Mouse (Mus musculus): Measurements from ENCODE around the gene Ect2. TPM values are rescaled to one million over a fixed set of nuclear protein-coding genes. Genes with fewer than 3 reads are reported as not detected.

The Ect2 gene
- polyA plus RNA-seq, 1 experiment from 2014 or later: 33.1 TPM

DNA sequence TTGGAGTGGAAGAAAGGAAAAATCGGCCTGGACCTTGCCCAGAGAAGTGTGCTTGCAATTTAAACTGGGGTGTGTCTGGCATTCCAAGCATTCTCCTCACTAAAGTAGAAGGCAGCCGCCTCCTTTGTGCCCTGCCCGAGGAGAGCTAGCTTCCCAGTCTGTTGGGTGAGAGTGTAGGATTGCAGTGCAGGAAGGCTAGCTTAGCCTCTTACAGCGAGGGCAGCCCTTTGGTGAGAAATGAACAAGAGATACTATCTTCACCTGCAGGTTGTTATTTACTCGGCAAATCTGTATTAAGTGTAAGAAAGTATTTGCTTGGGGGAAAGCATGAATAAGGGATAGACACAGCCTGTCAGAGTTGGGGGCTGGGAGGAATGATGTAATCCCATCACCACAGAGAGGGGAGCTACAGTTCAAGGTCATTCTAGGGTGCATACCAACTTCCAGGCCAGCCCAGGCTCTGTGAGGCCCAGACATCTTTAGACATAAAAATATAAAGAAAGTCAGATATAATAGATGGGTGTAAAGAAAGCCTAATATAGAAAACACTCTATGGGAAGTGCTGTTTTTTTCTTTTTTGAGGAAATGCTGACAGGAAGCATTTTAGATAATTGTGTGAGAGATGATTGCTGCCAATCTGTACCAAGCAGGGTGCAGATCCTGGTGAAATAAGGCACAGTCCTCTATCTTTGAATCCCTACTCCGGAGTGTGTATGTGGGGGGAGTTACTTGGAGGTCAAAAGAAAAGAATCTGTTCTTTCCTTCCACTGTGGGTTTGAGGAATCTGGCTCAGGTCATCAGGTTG, 1.6 kb upstream of the Ect2 start:
- H3K27ac ChIP-seq: no peak overlapping the region
- peaks cover 28% of the 10 kb centered on the region for H3K4me1 ChIP-seq (replicated peaks)
- H3K4me3 ChIP-seq (replicated peaks): no peak overlapping the region
- H3K27me3 ChIP-seq: no peaks in the 10 kb centered on the region
- H3K9me3 ChIP-seq: no peaks in the 10 kb centered on the region
- WGBS: 18% methylated on average over 6 of the region's 6 CpGs
- no peak for ATAC-seq
- no peak overlapping the region; the same call in 1 of the 2 replicates for H3K9ac ChIP-seq (replicated peaks)
- no peak overlapping the region; the same call in 1 of the 2 replicates for H3K4me2 ChIP-seq (replicated peaks)
- H3K36me3 ChIP-seq: no peaks in the 10 kb centered on the region

DNA sequence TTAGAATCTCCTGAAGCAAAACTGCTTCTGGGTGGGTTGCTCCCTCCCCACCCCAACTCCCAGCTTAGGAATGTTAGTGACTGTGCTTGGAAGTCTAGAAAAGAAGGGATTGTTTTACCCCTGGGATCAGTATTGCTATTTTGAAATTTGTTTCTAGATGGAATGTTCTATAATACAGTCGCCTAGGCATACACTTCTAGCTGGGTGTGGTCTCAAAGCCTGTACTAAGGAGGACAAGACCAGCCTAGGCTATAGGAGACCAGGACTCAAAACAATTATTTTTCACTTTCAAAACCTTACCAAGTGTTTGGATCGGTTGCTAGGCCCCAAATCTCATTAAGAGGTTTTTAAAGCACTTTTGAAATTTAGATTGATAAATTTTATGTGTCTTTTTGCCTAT, 602 bp upstream of the Ect2 start:
- H3K4me1 ChIP-seq (replicated peaks): peaks cover 28% of the 10 kb centered on the region

DNA sequence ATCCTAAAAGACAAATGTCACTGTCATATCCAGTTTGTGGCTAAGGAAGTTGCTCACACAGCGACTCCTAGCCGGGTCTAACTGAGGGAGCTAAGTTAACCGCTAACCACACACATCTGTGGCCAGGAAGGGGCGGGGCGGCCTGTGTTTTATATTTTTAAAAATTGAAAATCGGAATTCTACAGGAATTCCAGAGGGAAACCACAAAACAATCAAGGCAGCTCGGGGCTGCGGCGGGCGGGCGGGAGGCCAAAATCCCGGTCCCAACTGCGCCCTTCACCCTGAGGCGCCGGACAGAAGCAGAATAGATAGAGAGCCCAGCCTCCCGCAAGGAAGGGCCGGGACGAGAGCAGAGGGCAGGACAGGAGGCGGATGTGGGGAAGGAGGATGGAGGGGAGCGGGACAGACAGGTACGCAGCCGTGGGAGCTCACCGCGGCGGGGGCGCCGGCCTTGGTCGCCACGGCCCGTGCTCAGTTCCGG, 447 bp downstream of the Ect2 start:
- 1% methylated on average over 31 of the region's 31 CpGs for whole genome bisulfite sequencing
- Histone ChIP-seq H3K27ac (no peak overlapping the region), H3K4me1 (replicated peaks) (peaks cover 28% of the 10 kb centered on the region), H3K36me3 (no peaks in the 10 kb centered on the region; the same call in 1 of the 2 replicates), H3K27me3 (no peaks in the 10 kb centered on the region), H3K9me3 (no peaks in the 10 kb centered on the region), H3K9ac (replicated peaks) (peak overlapping the region; percentile 67), H3K4me3 (replicated peaks) (peak overlapping the region; percentile 85), H3K4me2 (replicated peaks) (peak overlapping the region; percentile 78)
- no peak; the same call in 1 of the 2 replicates for ATAC-seq

More for the DNA sequence above, 602 bp upstream of the Ect2 start:
- no peaks in the 10 kb centered on the region for H3K27me3 ChIP-seq
- no peak overlapping the region for H3K27ac ChIP-seq
- 67% methylated on average over 2 of the region's 2 CpGs for WGBS
- peak overlapping the region; percentile 55 for H3K9ac ChIP-seq (replicated peaks)
- H3K9me3 ChIP-seq: no peaks in the 10 kb centered on the region
- H3K4me2 ChIP-seq (replicated peaks): peak overlapping the region; percentile 52
- peak overlapping the region; percentile 85 for H3K4me3 ChIP-seq (replicated peaks)
- peak; percentile 29 for ATAC-seq
- H3K36me3 ChIP-seq: no peaks in the 10 kb centered on the region

DNA sequence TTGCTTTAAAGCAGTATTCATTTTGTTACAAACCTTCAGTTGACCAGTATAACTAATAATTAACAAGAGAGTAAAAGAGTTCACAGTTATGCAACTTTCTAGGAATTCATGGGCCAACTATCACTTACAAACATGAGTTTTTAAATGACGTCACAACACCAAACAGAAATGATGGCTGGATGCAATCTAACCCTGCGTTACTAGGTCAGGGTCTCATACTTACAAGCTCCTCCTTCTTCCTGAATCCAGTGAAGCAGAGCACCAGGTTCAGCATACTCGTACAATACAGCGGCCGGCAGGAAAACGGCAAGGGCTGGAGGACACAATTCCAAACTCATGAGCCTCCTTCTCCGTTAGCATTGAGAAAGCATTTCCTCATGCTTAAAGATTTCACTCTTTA, 7.9 kb downstream of the Ect2 start:
- H3K4me1 ChIP-seq (replicated peaks): no peaks in the 10 kb centered on the region
- 94% methylated on average over 7 of the region's 7 CpGs for WGBS
- no peak overlapping the region for H3K4me2 ChIP-seq (replicated peaks)
- H3K9me3 ChIP-seq: no peaks in the 10 kb centered on the region
- no peaks in the 10 kb centered on the region for H3K27me3 ChIP-seq
- H3K9ac ChIP-seq (replicated peaks): no peak overlapping the region
- H3K4me3 ChIP-seq (replicated peaks): no peak overlapping the region
- no peak for ATAC-seq
- H3K27ac ChIP-seq: no peak overlapping the region
- H3K36me3 ChIP-seq: peaks cover 16% of the 10 kb centered on the region

DNA sequence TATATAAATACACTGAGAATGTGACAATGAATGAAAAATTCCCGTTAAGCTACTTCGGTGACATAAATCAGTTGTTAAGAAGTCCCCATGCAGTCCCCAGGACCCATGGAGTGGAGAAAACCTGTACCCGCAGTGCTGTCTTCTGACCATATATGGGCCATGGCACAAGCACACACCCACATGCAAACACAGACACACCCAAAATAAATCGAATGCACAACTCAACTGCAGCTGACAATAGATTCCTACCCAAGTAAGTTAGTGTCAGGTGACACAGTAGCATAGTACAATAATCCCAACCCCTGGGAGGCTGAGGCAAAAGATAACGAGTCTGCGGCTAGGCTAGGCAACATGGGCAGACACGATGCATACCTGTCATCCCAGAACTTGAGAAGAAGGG, 10.1 kb downstream of the Ect2 start:
- H3K27me3 ChIP-seq: no peaks in the 10 kb centered on the region
- H3K9ac ChIP-seq (replicated peaks): no peak overlapping the region
- no peak overlapping the region for H3K4me2 ChIP-seq (replicated peaks)
- WGBS: 93% methylated on average over 7 of the region's 7 CpGs
- no peaks in the 10 kb centered on the region for H3K9me3 ChIP-seq
- H3K4me3 ChIP-seq (replicated peaks): no peak overlapping the region
- no peak overlapping the region for H3K27ac ChIP-seq
- H3K4me1 ChIP-seq (replicated peaks): no peaks in the 10 kb centered on the region
- ATAC-seq: no peak
- peaks cover 26% of the 10 kb centered on the region for H3K36me3 ChIP-seq

DNA sequence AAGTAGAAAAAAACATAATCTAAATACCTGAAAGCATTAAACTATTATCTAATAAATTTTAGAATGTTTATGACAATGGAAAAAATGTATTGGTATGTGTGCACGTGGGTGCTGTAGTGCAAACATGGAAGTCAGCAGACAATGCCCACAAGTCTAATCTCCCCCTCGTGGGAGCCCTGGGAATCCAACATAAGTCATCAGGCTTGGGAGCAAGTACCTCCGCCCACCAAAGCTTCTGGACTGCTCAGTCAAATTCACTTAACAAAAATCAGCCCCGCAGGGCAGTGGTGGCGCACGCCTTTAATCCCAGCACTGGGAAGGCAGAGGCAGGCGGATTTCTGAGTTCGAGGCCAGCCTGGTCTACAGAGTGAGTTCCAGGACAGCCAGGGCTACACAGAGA, 13.6 kb downstream of the Ect2 start:
- H3K27ac ChIP-seq: no peak overlapping the region
- no peaks in the 10 kb centered on the region for H3K4me1 ChIP-seq (replicated peaks)
- H3K4me2 ChIP-seq (replicated peaks): no peak overlapping the region
- no peaks in the 10 kb centered on the region for H3K9me3 ChIP-seq
- no peaks in the 10 kb centered on the region for H3K27me3 ChIP-seq
- no peak overlapping the region for H3K4me3 ChIP-seq (replicated peaks)
- H3K36me3 ChIP-seq: peaks cover 46% of the 10 kb centered on the region
- ATAC-seq: no peak
- 87% methylated on average over 8 of the region's 8 CpGs for WGBS
- H3K9ac ChIP-seq (replicated peaks): no peak overlapping the region

DNA sequence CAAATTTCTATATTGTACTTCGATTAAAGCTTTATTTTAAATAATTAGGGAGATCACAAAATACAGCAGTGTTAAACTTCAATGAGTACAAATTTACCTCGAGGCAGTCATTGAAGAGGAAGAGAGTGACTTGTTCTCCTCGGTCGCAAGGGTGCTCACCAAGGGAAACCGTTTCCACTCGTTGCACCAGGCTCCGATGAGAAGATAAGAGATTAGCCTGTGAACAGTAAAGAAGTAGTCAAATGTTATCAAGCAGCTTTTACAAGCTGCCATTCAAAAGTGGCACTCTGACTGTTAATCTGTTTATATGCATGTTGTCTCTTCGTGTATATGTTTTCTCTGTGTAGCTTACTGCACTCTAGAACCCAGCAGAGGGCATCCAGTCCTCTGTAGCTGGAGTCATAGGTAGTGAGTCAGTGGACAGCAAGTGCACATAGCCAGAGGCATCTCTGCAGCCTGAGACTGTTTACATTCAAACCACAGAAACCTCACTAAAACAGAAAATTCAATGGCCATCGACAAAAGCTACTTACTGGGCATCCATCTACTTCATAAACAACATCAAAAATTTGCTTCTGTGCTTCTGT, 31.7 kb downstream of the Ect2 start:
- H3K4me2 ChIP-seq (replicated peaks): no peak overlapping the region
- no peak overlapping the region for H3K4me3 ChIP-seq (replicated peaks)
- H3K36me3 ChIP-seq: peaks cover 23% of the 10 kb centered on the region
- no peak overlapping the region for H3K9ac ChIP-seq (replicated peaks)
- H3K4me1 ChIP-seq (replicated peaks): no peaks in the 10 kb centered on the region
- WGBS: 90% methylated on average over 9 of the region's 9 CpGs
- H3K9me3 ChIP-seq: no peaks in the 10 kb centered on the region
- H3K27ac ChIP-seq: no peak overlapping the region
- no peak for ATAC-seq
- no peaks in the 10 kb centered on the region for H3K27me3 ChIP-seq

DNA sequence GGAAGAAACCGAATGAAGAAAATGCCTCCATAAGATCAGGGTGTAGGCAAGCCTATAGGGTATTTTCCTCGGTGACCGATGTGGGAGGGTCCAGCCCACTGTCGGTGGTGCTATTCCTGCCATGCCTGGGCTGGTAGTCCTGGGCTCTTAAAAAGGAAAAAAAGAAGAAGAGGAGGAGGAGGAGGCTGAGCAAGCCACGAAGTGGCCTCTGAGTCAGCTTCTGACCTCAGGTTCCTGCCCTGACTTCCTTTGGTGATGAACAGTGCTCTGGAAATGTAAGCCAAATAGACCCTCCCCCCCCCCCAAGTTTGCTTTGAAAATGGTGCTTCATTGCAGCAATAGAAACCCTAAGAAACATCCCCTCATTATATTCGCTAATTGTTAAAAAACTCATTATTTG, 32.7 kb downstream of the Ect2 start:
- no peak overlapping the region for H3K4me2 ChIP-seq (replicated peaks)
- H3K27ac ChIP-seq: no peak overlapping the region
- no peak for ATAC-seq
- H3K27me3 ChIP-seq: no peaks in the 10 kb centered on the region
- H3K9ac ChIP-seq (replicated peaks): no peak overlapping the region
- no peak overlapping the region for H3K4me3 ChIP-seq (replicated peaks)
- peaks cover 32% of the 10 kb centered on the region for H3K36me3 ChIP-seq
- H3K4me1 ChIP-seq (replicated peaks): no peaks in the 10 kb centered on the region
- 92% methylated on average over 6 of the region's 6 CpGs for WGBS
- H3K9me3 ChIP-seq: no peaks in the 10 kb centered on the region

DNA sequence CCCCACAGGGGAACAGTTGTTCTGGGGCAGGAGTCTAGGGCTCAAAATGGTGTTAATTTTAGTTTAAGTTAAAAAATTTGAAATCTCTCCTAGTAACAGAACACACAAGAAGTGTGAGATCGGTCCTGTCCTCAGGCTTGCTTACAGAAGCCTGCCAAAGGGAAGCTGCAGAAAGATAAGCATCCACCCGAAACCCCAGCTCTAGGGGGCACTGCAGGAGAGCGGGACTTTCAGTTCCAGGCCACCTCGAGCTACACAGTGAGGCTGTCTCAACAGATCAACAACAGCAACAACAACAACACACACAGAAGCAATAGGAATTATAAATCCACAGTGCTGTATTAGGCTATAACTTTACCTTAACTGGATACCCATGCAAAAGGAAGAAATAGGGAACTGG, 35.5 kb downstream of the Ect2 start:
- 88% methylated on average over 4 of the region's 4 CpGs for WGBS
- Histone ChIP-seq H3K36me3 (peaks cover 36% of the 10 kb centered on the region), H3K9me3 (no peaks in the 10 kb centered on the region), H3K9ac (replicated peaks) (no peak overlapping the region), H3K4me1 (replicated peaks) (no peaks in the 10 kb centered on the region), H3K27me3 (no peaks in the 10 kb centered on the region), H3K4me3 (replicated peaks) (no peak overlapping the region), H3K27ac (no peak overlapping the region), H3K4me2 (replicated peaks) (no peak overlapping the region)
- no peak for ATAC-seq

DNA sequence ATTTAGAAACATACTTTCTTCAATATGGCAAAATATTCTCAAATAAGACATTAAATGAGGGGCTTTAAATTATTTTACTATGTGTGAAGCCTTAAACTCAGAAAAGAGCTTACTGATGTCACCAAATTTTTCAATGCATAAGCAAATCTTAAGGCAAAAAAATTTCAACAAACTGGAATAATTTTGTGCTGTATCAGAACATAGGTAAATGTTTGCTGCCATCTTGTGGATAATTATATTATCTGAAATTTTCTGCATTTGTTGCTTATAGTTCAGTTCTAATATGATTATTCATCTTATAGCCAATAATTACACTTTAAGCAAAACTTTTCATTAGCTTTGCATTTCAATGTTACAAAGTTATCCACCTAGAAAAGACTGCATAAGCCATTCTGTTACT, 42.8 kb downstream of the Ect2 start:
- Histone ChIP-seq H3K4me3 (replicated peaks) (no peak overlapping the region), H3K9me3 (no peaks in the 10 kb centered on the region), H3K4me1 (replicated peaks) (no peaks in the 10 kb centered on the region), H3K27me3 (no peaks in the 10 kb centered on the region), H3K36me3 (peaks cover 22% of the 10 kb centered on the region), H3K27ac (no peak overlapping the region), H3K9ac (replicated peaks) (no peak overlapping the region), H3K4me2 (replicated peaks) (no peak overlapping the region)
- no peak for ATAC-seq

DNA sequence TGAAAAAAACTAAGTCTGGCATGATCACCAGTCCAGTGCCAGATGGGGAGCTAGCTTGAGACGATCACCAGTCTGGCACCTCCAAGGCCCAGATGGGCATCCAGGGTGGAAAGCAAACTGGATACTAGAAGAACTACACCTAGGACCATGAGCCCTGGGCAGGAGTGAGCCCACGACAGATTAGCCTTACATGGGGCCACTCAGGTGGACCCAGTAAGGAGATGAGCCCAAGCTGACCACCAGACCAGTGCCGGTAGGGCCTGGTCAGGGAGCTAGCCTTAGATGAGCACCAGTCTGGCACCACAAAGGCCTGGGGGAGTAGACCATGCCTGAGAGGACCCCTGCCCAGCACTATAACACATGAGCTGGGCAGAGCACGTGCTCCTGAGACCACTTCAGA, 44.6 kb downstream of the Ect2 start:
- WGBS: 92% methylated on average over 4 of the region's 4 CpGs
- Histone ChIP-seq H3K9me3 (no peaks in the 10 kb centered on the region), H3K36me3 (peaks cover 12% of the 10 kb centered on the region), H3K27ac (no peak overlapping the region), H3K9ac (replicated peaks) (no peak overlapping the region), H3K4me2 (replicated peaks) (no peak overlapping the region), H3K27me3 (no peaks in the 10 kb centered on the region), H3K4me3 (replicated peaks) (no peak overlapping the region), H3K4me1 (replicated peaks) (no peaks in the 10 kb centered on the region)
- ATAC-seq: 0 out of 2 replicates have a peak, but pooled peaks have one; percentile 48

DNA sequence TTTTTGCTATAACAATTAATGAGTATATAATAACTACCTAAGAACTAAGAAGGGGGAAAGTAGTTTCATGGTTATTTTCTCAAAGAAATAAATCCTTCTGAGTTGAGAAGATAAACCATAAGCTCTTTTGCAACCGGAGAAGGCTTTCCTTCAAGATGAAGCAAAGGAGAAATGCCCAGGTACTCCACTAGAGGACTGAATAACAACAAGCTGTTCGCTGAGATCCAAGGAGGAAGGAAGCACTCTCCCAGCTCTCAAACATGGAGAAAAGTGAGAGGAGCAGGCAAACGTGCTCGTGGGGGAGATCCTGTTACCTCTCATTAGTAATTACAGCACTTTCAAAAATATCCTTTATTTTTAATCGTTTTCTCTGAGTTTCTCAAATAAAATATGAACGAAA, 46.5 kb downstream of the Ect2 start:
- Histone ChIP-seq H3K4me2 (replicated peaks) (no peak overlapping the region), H3K9ac (replicated peaks) (no peak overlapping the region), H3K27ac (no peak overlapping the region), H3K36me3 (peaks cover 9% of the 10 kb centered on the region), H3K9me3 (no peaks in the 10 kb centered on the region), H3K27me3 (no peaks in the 10 kb centered on the region), H3K4me3 (replicated peaks) (no peak overlapping the region), H3K4me1 (replicated peaks) (no peaks in the 10 kb centered on the region)
- WGBS: 90% methylated on average over 6 of the region's 6 CpGs
- no peak for ATAC-seq

All from midbrain, embryonic 13.5 days (tissue).